Mouse (Mus musculus) lung, postnatal 10 days (tissue): ENCODE measurements around the gene Olfr881.

ENCODE experiments used
- DNase-seq: peaks from one replicate; pipeline ENCODE4 v3.0.0; 2021

Olfr881 gene

DNA sequence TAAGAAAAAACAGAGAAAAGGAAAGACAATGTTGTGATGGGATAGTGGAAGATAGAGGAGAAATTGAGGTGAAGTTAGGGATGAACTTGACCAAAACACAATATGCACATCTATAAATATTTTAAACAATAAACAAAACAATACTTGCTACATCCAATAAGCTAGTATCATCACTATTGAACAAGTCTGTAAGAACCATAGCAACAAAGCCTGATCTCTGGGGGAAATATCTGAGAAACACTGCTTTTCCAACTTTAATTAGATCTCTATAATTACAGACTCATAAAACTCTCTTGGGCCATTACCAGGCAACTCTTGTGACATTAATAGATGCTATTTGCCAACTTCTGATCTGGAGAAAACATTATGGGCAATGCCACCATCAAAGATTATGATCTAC is at the start of gene Olfr881:
Gene Olfr881, plus strand, starts transcription at position 301 of the 400 bp plus-strand sequence.
- no peak for DNase-seq

- DNase-seq: no peak
Observed at GRCm38 (mm10) chr9:37998581-37999204, 7.1 kb downstream of the Olfr881 start.

GRCm38 (mm10) chr9:38000021-38000420 is 8.4 kb downstream of the Olfr881 start:
- DNase-seq: no peak

- no peak for DNase-seq
Observed at GRCm38 (mm10) chr9:38025508-38025907, 33.9 kb downstream of the Olfr881 start, which contains the start of gene Olfr883. Olfr883 (plus strand) TSS chr9:38025808.
